7 mouse cellular contexts compared by ENCODE assay signal in genomic region chr10:82762756-82763681, GRCm38 (mm10). TPM values are rescaled to one million over a fixed set of nuclear protein-coding genes. Genes with fewer than 3 reads are reported as not detected.
A peak's percentile ranks its signal among the peaks of the same experiment; 100 is the strongest.
DNase-seq lines count a peak whose midpoint lies in the region; ATAC-seq and TF ChIP-seq lines count a peak whose summit lies in the region.

No protein-coding gene starts in this region.

- H3K4me3 ChIP-seq in ES-E14 (ENCODE audit: insufficient read depth in 1 of 2, low read depth in 1 of 2, low read length in 2 of 2, poor library complexity in 1 of 2, severe bottlenecking in 1 of 2) (peak overlapping the region; percentile 90 to 91), myocyte (peak overlapping the region; percentile 38)
- H3K4me3 ChIP-seq in hindbrain, embryonic 10.5 days = peak overlapping the region; percentile 95
- peak overlapping the region; percentile 89 for H3K4me3 ChIP-seq in limb, embryonic 14.5 days (replicated peaks; ENCODE audit: low read length)

- peaks cover 8 to 17% of the 10 kb centered on the region in 2 experiments for H3K4me1 ChIP-seq in ES-E14 (ENCODE audit: control insufficient read depth in 2 of 2, insufficient read depth in 2 of 2, low read length in 2 of 2, poor library complexity in 1 of 2)
- peaks cover 39% of the 10 kb centered on the region for H3K4me1 ChIP-seq in hindbrain, embryonic 10.5 days (replicated peaks)
- peaks cover 15% of the 10 kb centered on the region for H3K4me1 ChIP-seq in limb, embryonic 14.5 days (ENCODE audit: control insufficient read depth, insufficient read depth, low read length)

- peak overlapping the region; percentile 71 for H3K4me2 ChIP-seq in limb, embryonic 14.5 days (replicated peaks; ENCODE audit: low read depth, low read length, severe bottlenecking)
- peak overlapping the region; percentile 75 for H3K4me2 ChIP-seq in myocyte (ENCODE audit: low read depth)

- peak overlapping the region; percentile 90 for H3K27ac ChIP-seq in ES-E14 (ENCODE audit: insufficient read depth, low read depth, low read length, poor library complexity, severe bottlenecking)
- H3K27ac ChIP-seq in hindbrain, embryonic 10.5 days = peak overlapping the region; percentile 100
- H3K27ac ChIP-seq in limb, embryonic 14.5 days (replicated peaks; ENCODE audit: low read depth, low read length) = peak overlapping the region; percentile 100

- peak; percentile 24; the same call in 1 of the 2 replicates for ATAC-seq in limb, embryonic 14.5 days (ENCODE audit: low FRiP score, low read depth)

- TF ChIP-seq POLR2A in limb, embryonic 14.5 days (IDR thresholded peaks at IDR 0.05; ENCODE audit: borderline replicate concordance, extremely low read depth, insufficient read depth, insufficient read length) = no peak
- no peak for TF ChIP-seq POLR2A in myocyte (IDR thresholded peaks at IDR 0.05; ENCODE audit: insufficient read length, low read depth)

- peak overlapping the region; percentile 97 for H3ac ChIP-seq in myocyte (ENCODE audit: control insufficient read depth, insufficient read length)

- H3K36me3 ChIP-seq in ES-E14 (ENCODE audit: control insufficient read depth, insufficient read depth, low read length, poor library complexity, severe bottlenecking) (peaks cover 20% of the 10 kb centered on the region), myocyte (ENCODE audit: control insufficient read depth, insufficient read depth) (peaks cover 14% of the 10 kb centered on the region)
- H3K36me3 ChIP-seq in hindbrain, embryonic 10.5 days = peaks cover 37% of the 10 kb centered on the region
- H3K36me3 ChIP-seq in limb, embryonic 14.5 days (ENCODE audit: control insufficient read depth, insufficient read depth, low read length) = peaks cover 28% of the 10 kb centered on the region

- WGBS in hindbrain, embryonic 10.5 days = under 1% methylated on average over 48 of the region's 48 CpGs
- under 1% methylated on average over 40 of the region's 48 CpGs for WGBS in limb, embryonic 14.5 days

- H3K79me2 ChIP-seq in myocyte (ENCODE audit: control insufficient read depth, insufficient read depth) = peaks cover 44% of the 10 kb centered on the region

- H3K27me3 ChIP-seq in hindbrain, embryonic 10.5 days (ENCODE audit: insufficient read depth, poor library complexity, severe bottlenecking) = no peaks in the 10 kb centered on the region
- no peaks in the 10 kb centered on the region for H3K27me3 ChIP-seq in limb, embryonic 14.5 days (ENCODE audit: control insufficient read depth, insufficient read depth, low read length)
- H3K27me3 ChIP-seq in myocyte (ENCODE audit: control insufficient read depth, insufficient read depth, insufficient read length) = no peaks in the 10 kb centered on the region

- no peak for DNase-seq in ES-E14 (ENCODE audit: low read depth, low spot score)
- peak; percentile 43 to 45 for DNase-seq in adrenal gland, adult 18-20 months (ENCODE audit: low spot score in 2 of 2)
- peak; percentile 40 for DNase-seq in embryo, embryonic 11.5 days (ENCODE audit: low read depth, low spot score)
- peak; percentile 56 for DNase-seq in hindbrain, embryonic 10.5 days (ENCODE audit: low spot score)
- DNase-seq in limb, embryonic 14.5 days (ENCODE audit: low spot score) = peak; percentile 19
- DNase-seq in thymus, postnatal 10 days (ENCODE audit: low spot score in 2 of 2) = peak; percentile 49 to 53

- in situ Hi-C loops in ES-E14 (cut with MboI; ENCODE audit: low sequenced_read_pairs in 2 of 2, unreplicated experiment in 2 of 2) = no loop called here

- H3K9ac ChIP-seq in ES-E14 (ENCODE audit: insufficient read depth, low read depth, low read length, poor library complexity, severe bottlenecking) = peak overlapping the region; percentile 92
- H3K9ac ChIP-seq in limb, embryonic 14.5 days (ENCODE audit: low read depth, low read length, severe bottlenecking) = peak overlapping the region; percentile 99

- H3K9me3 ChIP-seq in ES-E14 (ENCODE audit: control insufficient read depth, insufficient read depth, low read depth, low read length) = no peaks in the 10 kb centered on the region
- no peaks in the 10 kb centered on the region for H3K9me3 ChIP-seq in hindbrain, embryonic 10.5 days
- H3K9me3 ChIP-seq in limb, embryonic 14.5 days (ENCODE audit: control insufficient read depth, low read length) = no peaks in the 10 kb centered on the region

TF ChIP-seq in ES-E14, 5 proteins besides CTCF, POLR2A, EP300 and RAD21:
- TF ChIP-seq MAFK (IDR thresholded peaks at IDR 0.05; ENCODE audit: insufficient read depth, low read depth, low read length) (no peak), ZC3H11A (IDR thresholded peaks at IDR 0.05; ENCODE audit: borderline replicate concordance, low read depth, low read length) (no peak), HCFC1 (IDR thresholded peaks at IDR 0.05; ENCODE audit: borderline replicate concordance, insufficient read depth, low read length) (no peak), ZNF384 (IDR thresholded peaks at IDR 0.05; ENCODE audit: low read depth, low read length) (no peak), CHD2 (IDR thresholded peaks at IDR 0.05; ENCODE audit: low read depth, low read length) (no peak)

TF ChIP-seq in myocyte, 11 proteins besides CTCF, POLR2A, EP300 and RAD21:
- no peak for TF ChIP-seq TCF12 (IDR thresholded peaks at IDR 0.05; ENCODE audit: insufficient read depth, poor library complexity, severe bottlenecking)
- TF ChIP-seq TCF3 (IDR thresholded peaks at IDR 0.05; ENCODE audit: insufficient read length, low read depth) = no peak
- no peak for TF ChIP-seq MAX (IDR thresholded peaks at IDR 0.05; ENCODE audit: low read depth)
- TF ChIP-seq MYOD1 (IDR thresholded peaks at IDR 0.05; ENCODE audit: control insufficient read depth in 1 of 3, insufficient read length in 2 of 3, low read depth in 2 of 3) = no peak
- TF ChIP-seq CEBPB (IDR thresholded peaks at IDR 0.05; ENCODE audit: insufficient read depth, poor library complexity, severe bottlenecking) = no peak
- no peak for TF ChIP-seq SRF (IDR thresholded peaks at IDR 0.05; ENCODE audit: control insufficient read depth, insufficient read length, low read depth)
- TF ChIP-seq USF1 (IDR thresholded peaks at IDR 0.05; ENCODE audit: low read depth) = no peak
- TF ChIP-seq E2F4 (IDR thresholded peaks at IDR 0.05; ENCODE audit: insufficient read depth) = no peak

RNA-seq across cellular contexts. Expression of gene Nfyb, which starts 0.9 kb away (rescaled TPM):
- total RNA-seq in ES-E14 (2012; rRNA removed) = 46.9 and 47.7 TPM in 2 replicates
- total RNA-seq in adrenal gland, adult 18-20 months (2021) = 10 to 100 TPM; 15.7 to 17.5 TPM
- 42.5 and 56.2 TPM in 2 replicates for polyA plus RNA-seq in hindbrain, embryonic 10.5 days (2016; fragmentation: Nextera tagmentation; extraction: Ambion mirVana)
- 41.3 and 41.5 TPM in 2 replicates for polyA plus RNA-seq in limb, embryonic 14.5 days (2012; rRNA removed)
- polyA plus RNA-seq in limb, embryonic 14.5 days (2014; fragmentation: Nextera tagmentation; extraction: Ambion mirVana) = 41.0 and 54.2 TPM in 2 replicates
- polyA plus RNA-seq in myocyte (2012; fragmentation: generic; extraction: Trizol) = 7.4 TPM

Comparison
In these comparisons a context has a peak if more than half of its experiments do, and no peak if none do; other contexts are left out.
1. H3K4me3 ChIP-seq: peak in every context shown above with its lines; median percentile 95 in hindbrain, embryonic 10.5 days; 90 in ES-E14; 89 in limb, embryonic 14.5 days; 38 in myocyte.